Mouse (Mus musculus) erythroid progenitor cell, adult 5-6 weeks (primary cell): ENCODE measurements at regions not wholly inside any gene's neighbourhood (a gene's known extent, or its start where the extent isn't known, plus 50 kb on each side); places are given as distances from the start of the nearest gene placed in this dataset.

ENCODE experiments used
- ATAC-seq: replicated peaks from 2 replicates; pipeline ENCODE4 v1.8.0; 2016; ENCODE audit warnings: moderate number of reproducible peaks, mild to moderate bottlenecking, moderate TSS enrichment, inconsistent platforms; ENCODE audit not compliant: poor library complexity, low FRiP score, severe bottlenecking

GRCm38 (mm10) chr5:111647686-111648200, 86.0 kb upstream of the Gm26897 start:
- ATAC-seq, result no peak

GRCm38 (mm10) chr5:111648481-111648880, 85.2 kb upstream of the Gm26897 start:
- no peak for ATAC-seq

- no peak for ATAC-seq
Measured at GRCm38 (mm10) chr5:111649012-111649411, 84.7 kb upstream of the Gm26897 start.

- ATAC-seq, result no peak
Measured at GRCm38 (mm10) chr5:111652472-111652871, 81.3 kb upstream of the Gm26897 start.

- no peak for ATAC-seq
Measured at GRCm38 (mm10) chr5:111656436-111656835, 77.3 kb upstream of the Gm26897 start.

GRCm38 (mm10) chr5:111657759-111658429, 75.8 kb upstream of the Gm26897 start:
- no peak for ATAC-seq

GRCm38 (mm10) chr5:111659229-111659628, 74.5 kb upstream of the Gm26897 start:
- no peak for ATAC-seq

- no peak for ATAC-seq
Measured at GRCm38 (mm10) chr5:111660447-111660846, 73.3 kb upstream of the Gm26897 start.

- ATAC-seq, result no peak
Measured at GRCm38 (mm10) chr5:111660968-111661367, 72.8 kb upstream of the Gm26897 start.

- ATAC-seq, result no peak
Measured at GRCm38 (mm10) chr5:111661971-111662370, 71.8 kb upstream of the Gm26897 start.

- ATAC-seq, result no peak
Measured at GRCm38 (mm10) chr5:111663831-111664230, 69.9 kb upstream of the Gm26897 start.

- ATAC-seq, result no peak
Measured at GRCm38 (mm10) chr5:111665406-111665805, 68.3 kb upstream of the Gm26897 start.

- no peak for ATAC-seq
Measured at GRCm38 (mm10) chr5:111666007-111666406, 67.7 kb upstream of the Gm26897 start.

- no peak for ATAC-seq
Measured at GRCm38 (mm10) chr5:111667901-111668300, 65.8 kb upstream of the Gm26897 start.

- ATAC-seq, result no peak
Measured at GRCm38 (mm10) chr5:111669139-111669538, 64.6 kb upstream of the Gm26897 start.

GRCm38 (mm10) chr5:111671762-111672161, 62.0 kb upstream of the Gm26897 start:
- no peak for ATAC-seq

GRCm38 (mm10) chr5:111674976-111675672, 58.6 kb upstream of the Gm26897 start:
- no peak for ATAC-seq

GRCm38 (mm10) chr5:111675673-111676261, 58.0 kb upstream of the Gm26897 start:
- no peak for ATAC-seq

- no peak for ATAC-seq
Measured at GRCm38 (mm10) chr5:111677847-111678311, 55.8 kb upstream of the Gm26897 start.

- no peak for ATAC-seq
Measured at GRCm38 (mm10) chr5:111678496-111678895, 55.2 kb upstream of the Gm26897 start.
